Mouse (Mus musculus) midbrain, embryonic 12.5 days (tissue): ENCODE measurements around the gene Tap2. TPM values are rescaled to one million over a fixed set of nuclear protein-coding genes. Genes with fewer than 3 reads are reported as not detected.

Experiments
- ATAC-seq: fragments of 200-750 bp; cut with Nextera tagmentation; 2 replicates; pipeline ENCODE4 v1.8.0; 2017; ENCODE audit warnings: low read depth, moderate TSS enrichment, moderate library complexity; ENCODE audit not compliant: low FRiP score
- H3K27ac ChIP-seq: fragments of 300-500 bp; sonication (generic); replicated peaks from 2 replicates; pipeline ENCODE4 v1.5.1; 2016; ENCODE audit warnings: mild to moderate bottlenecking
- H3K27me3 ChIP-seq: fragments of 300-500 bp; sonication (generic); 2 replicates; pipeline ENCODE4 v1.6.1; 2016; ENCODE audit warnings: mild to moderate bottlenecking
- H3K36me3 ChIP-seq: fragments of 300-500 bp; sonication (generic); 2 replicates; pipeline ENCODE4 v1.6.1; 2016
- H3K4me1 ChIP-seq: fragments of 300-500 bp; sonication (generic); 2 replicates; pipeline ENCODE4 v1.6.1; 2016
- H3K4me2 ChIP-seq: fragments of 300-500 bp; sonication (generic); replicated peaks from 2 replicates; pipeline ENCODE4 v1.6.1; 2016; ENCODE audit warnings: mild to moderate bottlenecking, moderate library complexity
- H3K4me3 ChIP-seq: fragments of 300-500 bp; sonication (generic); 2 replicates; pipeline ENCODE4 v1.5.1; 2016; ENCODE audit warnings: mild to moderate bottlenecking
- H3K9ac ChIP-seq: fragments of 300-500 bp; sonication (generic); replicated peaks from 2 replicates; pipeline ENCODE4 v1.6.1; 2016; ENCODE audit warnings: mild to moderate bottlenecking, moderate library complexity
- H3K9me3 ChIP-seq: fragments of 300-500 bp; sonication (generic); 2 replicates; pipeline ENCODE4 v1.6.1; 2016; ENCODE audit warnings: mild to moderate bottlenecking
- WGBS: fragments of 180-500 bp; shearing (Covaris S2); methylation state at CpG from one replicate; pipeline ENCODE4 v1.1.7; 2016; 5-methylcytosine and 5-hydroxymethylcytosine counted together
- polyA plus RNA-seq: library from polyadenylated mRNA; unstranded; fragments of >200 nt; fragmentation: Nextera tagmentation; extraction: Ambion mirVana; gene quantifications from 2 replicates; pipeline ENCODE4 v1.2.1, GENCODE M21; 2016

Tap2 gene
- polyA plus RNA-seq, 1 experiment from 2014 or later, result 0.82 TPM

GRCm38 (mm10) chr17:34261502-34261901 lies 58.2 kb downstream of the Tap2 start:
- Histone ChIP-seq H3K9me3 (no peaks in the 10 kb centered on the region), H3K27me3 (peaks cover 28% of the 10 kb centered on the region), H3K9ac (no peak overlapping the region), H3K27ac (no peak overlapping the region), H3K4me3 (no peak overlapping the region), H3K4me2 (no peak overlapping the region), H3K36me3 (no peaks in the 10 kb centered on the region), H3K4me1 (peaks cover 16% of the 10 kb centered on the region)
- WGBS, result 31% methylated on average over 4 of the region's 4 CpGs
- ATAC-seq, result peak; percentile 56

- WGBS, result under 1% methylated on average over 8 of the region's 8 CpGs
- H3K36me3 ChIP-seq, result no peaks in the 10 kb centered on the region
- no peak overlapping the region for H3K27ac ChIP-seq
- ATAC-seq, result peak; percentile 80
- H3K27me3 ChIP-seq, result peaks cover 28% of the 10 kb centered on the region
- peak overlapping the region; percentile 98 for H3K4me2 ChIP-seq
- peak overlapping the region; percentile 56 for H3K4me3 ChIP-seq
- H3K9me3 ChIP-seq, result no peaks in the 10 kb centered on the region
- peaks cover 16% of the 10 kb centered on the region for H3K4me1 ChIP-seq
- peak overlapping the region; percentile 41 for H3K9ac ChIP-seq
Observed at GRCm38 (mm10) chr17:34263068-34263467, 59.7 kb downstream of the Tap2 start.

- H3K9ac ChIP-seq, result no peak overlapping the region
Observed at GRCm38 (mm10) chr17:34263811-34264371, 60.6 kb downstream of the Tap2 start.

GRCm38 (mm10) chr17:34264452-34265351 lies 61.4 kb downstream of the Tap2 start:
- Histone ChIP-seq H3K9ac (peak overlapping the region; percentile 65), H3K9me3 (no peaks in the 10 kb centered on the region), H3K27me3 (peaks cover 24% of the 10 kb centered on the region), H3K4me1 (peaks cover 16% of the 10 kb centered on the region), H3K4me3 (peak overlapping the region; percentile 56), H3K36me3 (no peaks in the 10 kb centered on the region), H3K27ac (no peak overlapping the region), H3K4me2 (peak overlapping the region; percentile 98)
- ATAC-seq, result peak; percentile 53
- under 1% methylated on average over 93 of the region's 93 CpGs for WGBS

More at GRCm38 (mm10) chr17:34263811-34264371, 60.6 kb downstream of the Tap2 start:
- no peaks in the 10 kb centered on the region for H3K9me3 ChIP-seq
- H3K4me1 ChIP-seq, result peaks cover 16% of the 10 kb centered on the region
- no peaks in the 10 kb centered on the region for H3K36me3 ChIP-seq
- peak overlapping the region; percentile 56 for H3K4me3 ChIP-seq
- WGBS, result 3% methylated on average over 14 of the region's 14 CpGs
- H3K27ac ChIP-seq, result no peak overlapping the region
- peak overlapping the region; percentile 98 for H3K4me2 ChIP-seq
- no peak for ATAC-seq
- H3K27me3 ChIP-seq, result peaks cover 28% of the 10 kb centered on the region

Other genes starting within 250 kb of the Tap2 start
- 67.0 and 70.9 TPM in 2 replicates for gene Vps52, start 247.7 kb upstream of the Tap2 start, polyA plus RNA-seq
- gene Rps18, start 247.5 kb upstream of the Tap2 start, polyA plus RNA-seq, result 891 and 909 TPM in 2 replicates
- gene H2-K1, start 203.2 kb upstream of the Tap2 start, polyA plus RNA-seq, result 26.8 and 28.4 TPM in 2 replicates
- gene Ring1, start 178.8 kb upstream of the Tap2 start, polyA plus RNA-seq, result 25.2 and 27.0 TPM in 2 replicates
- gene H2-Ke6, start 175.5 kb upstream of the Tap2 start, polyA plus RNA-seq, result 110 and 131 TPM in 2 replicates
- gene Slc39a7, start 171.8 kb upstream of the Tap2 start, polyA plus RNA-seq, result 180 and 184 TPM in 2 replicates
- gene Rxrb, start 171.7 kb upstream of the Tap2 start, polyA plus RNA-seq, result 68.0 and 68.4 TPM in 2 replicates
- 2.3 and 4.0 TPM in 2 replicates for gene Col11a2, start 164.1 kb upstream of the Tap2 start, polyA plus RNA-seq
- gene H2-Oa, start 111.2 kb upstream of the Tap2 start, polyA plus RNA-seq, result 0.17 and 0.56 TPM in 2 replicates
- gene H2-DMa, start 84.0 kb upstream of the Tap2 start, polyA plus RNA-seq, result 9.8 and 9.9 TPM in 2 replicates
- 144 and 148 TPM in 2 replicates for gene Brd2, start 80.9 kb upstream of the Tap2 start, polyA plus RNA-seq
- 0.16 and 0.23 TPM in 2 replicates for gene H2-DMb2, start 60.2 kb upstream of the Tap2 start, polyA plus RNA-seq
- gene H2-DMb1, start 50.5 kb upstream of the Tap2 start, polyA plus RNA-seq, result 0.16 and 0.73 TPM in 2 replicates
- gene Tap1, start 16.0 kb upstream of the Tap2 start, polyA plus RNA-seq, result 1.4 and 1.8 TPM in 2 replicates
- 1.3 and 1.5 TPM in 2 replicates for gene Psmb9, start 15.8 kb upstream of the Tap2 start, polyA plus RNA-seq
- 1.6 and 2.1 TPM in 2 replicates for gene Psmb8, start 5.8 kb upstream of the Tap2 start, polyA plus RNA-seq
- not detected in 2 replicates for gene H2-Ob, start 35.4 kb downstream of the Tap2 start, polyA plus RNA-seq
- 2.6 and 3.2 TPM in 2 replicates for gene H2-Ab1, start 54.2 kb downstream of the Tap2 start, polyA plus RNA-seq
- 0.37 TPM in 1 of 2 replicates, not detected in the other for gene H2-Aa, start 84.3 kb downstream of the Tap2 start, polyA plus RNA-seq
- gene H2-Eb1, start 102.3 kb downstream of the Tap2 start, polyA plus RNA-seq, result 1.7 and 2.0 TPM in 2 replicates
- gene H2-Eb2, start 122.1 kb downstream of the Tap2 start, polyA plus RNA-seq, result 0.10 TPM in 1 of 2 replicates, not detected in the other
- gene Btnl2, start 151.3 kb downstream of the Tap2 start, polyA plus RNA-seq, result 0.06 TPM in 1 of 2 replicates, not detected in the other
- not detected in 2 replicates for gene Btnl1, start 173.6 kb downstream of the Tap2 start, polyA plus RNA-seq
- gene BC051142, start 195.3 kb downstream of the Tap2 start, polyA plus RNA-seq, result 3.9 and 4.2 TPM in 2 replicates